Comparison of ENCODE assay signal across 23 mouse cellular contexts in genomic region chr6:28874053-28874452, GRCm38 (mm10). TPM values are rescaled to one million over a fixed set of nuclear protein-coding genes. Genes with fewer than 3 reads are reported as not detected.
DNase-seq lines count a peak whose midpoint lies in the region; ATAC-seq lines count a peak whose summit lies in the region.
"Had no signal": no experiment of that assay in that cellular context is flagged by ENCODE, and none has a peak within 500 bp of the region (broad histone marks: within the 10 kb centered on the region; RNA-seq: fewer than 3 reads in every experiment).

No protein-coding gene starts in this region.

- H3K4me2 ChIP-seq in forebrain, embryonic 14.5 days (ENCODE audit: low read length) = no peak overlapping the region
- H3K4me2 ChIP-seq in forebrain, embryonic 16.5 days (ENCODE audit: low read length) = no peak overlapping the region
- no peak overlapping the region for H3K4me2 ChIP-seq in kidney, embryonic 16.5 days (replicated peaks; ENCODE audit: low read depth, low read length)
- H3K4me2 ChIP-seq in midbrain, embryonic 11.5 days = no peak overlapping the region
- no peak overlapping the region for H3K4me2 ChIP-seq in midbrain, embryonic 16.5 days (ENCODE audit: low read length)
- H3K4me2 ChIP-seq in intestine, embryonic 16.5 days (ENCODE audit: low read depth, low read length) = no peak overlapping the region
- H3K4me2 ChIP-seq: heart, embryonic 15.5 days; hindbrain, embryonic 14.5 days; liver, embryonic 15.5 days; lung, embryonic 15.5 days; stomach, embryonic 15.5 days had no signal

- no peak overlapping the region for H3K4me3 ChIP-seq in forebrain, embryonic 14.5 days (ENCODE audit: low read depth, low read length)
- H3K4me3 ChIP-seq in forebrain, embryonic 16.5 days (replicated peaks; ENCODE audit: low read length) = no peak overlapping the region
- H3K4me3 ChIP-seq in kidney, embryonic 16.5 days (ENCODE audit: low read length) = no peak overlapping the region
- no peak overlapping the region for H3K4me3 ChIP-seq in midbrain, embryonic 11.5 days (ENCODE audit: low read depth, low read length)
- no peak overlapping the region for H3K4me3 ChIP-seq in midbrain, embryonic 16.5 days (ENCODE audit: low read depth, low read length)
- H3K4me3 ChIP-seq in intestine, embryonic 16.5 days (ENCODE audit: low read length) = no peak overlapping the region
- H3K4me3 ChIP-seq: heart, embryonic 15.5 days; limb, embryonic 10.5 days; liver, embryonic 15.5 days; lung, embryonic 15.5 days; stomach, embryonic 15.5 days had no signal

- no peaks in the 10 kb centered on the region for H3K9me3 ChIP-seq in forebrain, embryonic 14.5 days (replicated peaks; ENCODE audit: control insufficient read depth, low read length)
- no peaks in the 10 kb centered on the region for H3K9me3 ChIP-seq in forebrain, embryonic 16.5 days (ENCODE audit: control insufficient read depth, low read length)
- H3K9me3 ChIP-seq in kidney, embryonic 16.5 days (ENCODE audit: low read length) = no peaks in the 10 kb centered on the region
- no peaks in the 10 kb centered on the region for H3K9me3 ChIP-seq in midbrain, embryonic 11.5 days (ENCODE audit: control insufficient read depth, low read length)
- H3K9me3 ChIP-seq in midbrain, embryonic 16.5 days (replicated peaks; ENCODE audit: control insufficient read depth, low read length, poor library complexity, severe bottlenecking) = no peaks in the 10 kb centered on the region
- no peaks in the 10 kb centered on the region for H3K9me3 ChIP-seq in intestine, embryonic 16.5 days (ENCODE audit: control insufficient read depth, low read length)
- H3K9me3 ChIP-seq: heart, embryonic 15.5 days; limb, embryonic 10.5 days; liver, embryonic 15.5 days; lung, embryonic 15.5 days; stomach, embryonic 15.5 days had no signal

- 72% methylated on average over 11 of the region's 11 CpGs for WGBS in forebrain, embryonic 14.5 days
- 69% methylated on average over 11 of the region's 11 CpGs for WGBS in forebrain, embryonic 16.5 days
- WGBS in kidney, embryonic 16.5 days = 54% methylated on average over 11 of the region's 11 CpGs
- 74% methylated on average over 11 of the region's 11 CpGs for WGBS in midbrain, embryonic 11.5 days
- 65% methylated on average over 11 of the region's 11 CpGs for WGBS in midbrain, embryonic 16.5 days
- 70% methylated on average over 11 of the region's 11 CpGs for WGBS in intestine, embryonic 16.5 days

- 0 out of 2 replicates have a peak overlapping the region, but pooled peaks have one; percentile 17 for H3K9ac ChIP-seq in forebrain, embryonic 14.5 days (ENCODE audit: low read length)
- no peak overlapping the region for H3K9ac ChIP-seq in forebrain, embryonic 16.5 days (replicated peaks; ENCODE audit: low read depth, low read length)
- no peak overlapping the region for H3K9ac ChIP-seq in kidney, embryonic 16.5 days (replicated peaks; ENCODE audit: low read length)
- no peak overlapping the region for H3K9ac ChIP-seq in midbrain, embryonic 11.5 days (ENCODE audit: low read length)
- H3K9ac ChIP-seq in midbrain, embryonic 16.5 days (ENCODE audit: low read depth, low read length) = no peak overlapping the region
- H3K9ac ChIP-seq in intestine, embryonic 16.5 days (ENCODE audit: low read depth, low read length) = no peak overlapping the region
- H3K9ac ChIP-seq: forebrain, postnatal 0 days; heart, embryonic 15.5 days; hindbrain, embryonic 14.5 days; liver, embryonic 15.5 days; lung, embryonic 15.5 days; stomach, embryonic 15.5 days had no signal

- no peak overlapping the region for H3K27ac ChIP-seq in forebrain, embryonic 14.5 days (ENCODE audit: low read depth, low read length)
- H3K27ac ChIP-seq in forebrain, embryonic 16.5 days (ENCODE audit: low read length) = no peak overlapping the region
- H3K27ac ChIP-seq in kidney, embryonic 16.5 days (ENCODE audit: low read length) = no peak overlapping the region
- no peak overlapping the region for H3K27ac ChIP-seq in midbrain, embryonic 11.5 days (ENCODE audit: low read depth, low read length)
- H3K27ac ChIP-seq in midbrain, embryonic 16.5 days (ENCODE audit: low read length) = no peak overlapping the region; the same call in 1 of the 2 replicates
- no peak overlapping the region for H3K27ac ChIP-seq in intestine, embryonic 16.5 days (ENCODE audit: low read length)
- H3K27ac ChIP-seq: heart, embryonic 15.5 days; hindbrain, embryonic 14.5 days; limb, embryonic 10.5 days; liver, embryonic 15.5 days; lung, embryonic 15.5 days; stomach, embryonic 15.5 days had no signal

- no peaks in the 10 kb centered on the region for H3K27me3 ChIP-seq in forebrain, embryonic 14.5 days (replicated peaks; ENCODE audit: control insufficient read depth, insufficient read depth, low read length)
- no peaks in the 10 kb centered on the region for H3K27me3 ChIP-seq in forebrain, embryonic 16.5 days (replicated peaks; ENCODE audit: control insufficient read depth, insufficient read depth, low read length)
- H3K27me3 ChIP-seq in kidney, embryonic 16.5 days (ENCODE audit: insufficient read depth, low read length) = no peaks in the 10 kb centered on the region
- H3K27me3 ChIP-seq in midbrain, embryonic 11.5 days (ENCODE audit: control insufficient read depth, insufficient read depth, low read length) = no peaks in the 10 kb centered on the region
- H3K27me3 ChIP-seq in midbrain, embryonic 16.5 days (ENCODE audit: control insufficient read depth, insufficient read depth, low read depth, low read length) = no peaks in the 10 kb centered on the region
- H3K27me3 ChIP-seq in intestine, embryonic 16.5 days (replicated peaks; ENCODE audit: control insufficient read depth, insufficient read depth, low read length) = no peaks in the 10 kb centered on the region
- H3K27me3 ChIP-seq: heart, embryonic 15.5 days; liver, embryonic 15.5 days; lung, embryonic 15.5 days; stomach, embryonic 15.5 days had no signal

- no peaks in the 10 kb centered on the region for H3K36me3 ChIP-seq in forebrain, embryonic 14.5 days (ENCODE audit: control insufficient read depth, insufficient read depth, low read length)
- H3K36me3 ChIP-seq in forebrain, embryonic 16.5 days (ENCODE audit: control insufficient read depth, insufficient read depth) = no peaks in the 10 kb centered on the region
- H3K36me3 ChIP-seq in kidney, embryonic 16.5 days (ENCODE audit: insufficient read depth, low read length) = peaks cover 6% of the 10 kb centered on the region; the same call in 1 of the 2 replicates
- H3K36me3 ChIP-seq in midbrain, embryonic 11.5 days (ENCODE audit: control insufficient read depth, insufficient read depth, low read length) = no peaks in the 10 kb centered on the region
- no peaks in the 10 kb centered on the region for H3K36me3 ChIP-seq in midbrain, embryonic 16.5 days (ENCODE audit: control insufficient read depth, insufficient read depth, low read length)
- 0 out of 2 replicates have a peak, but pooled peaks cover 4% of the 10 kb centered on the region for H3K36me3 ChIP-seq in intestine, embryonic 16.5 days (ENCODE audit: control insufficient read depth, insufficient read depth, low read length)
- H3K36me3 ChIP-seq: heart, embryonic 15.5 days; stomach, embryonic 15.5 days had no signal

- peaks cover 34% of the 10 kb centered on the region for H3K4me1 ChIP-seq in forebrain, embryonic 14.5 days (ENCODE audit: control insufficient read depth, insufficient read depth, low read length)
- H3K4me1 ChIP-seq in forebrain, embryonic 16.5 days (replicated peaks; ENCODE audit: control insufficient read depth, insufficient read depth, low read length) = peaks cover 41% of the 10 kb centered on the region
- peaks cover 15% of the 10 kb centered on the region for H3K4me1 ChIP-seq in kidney, embryonic 16.5 days (ENCODE audit: insufficient read depth, low read length)
- H3K4me1 ChIP-seq in midbrain, embryonic 11.5 days (ENCODE audit: control insufficient read depth, insufficient read depth, low read length) = peaks cover 11% of the 10 kb centered on the region
- H3K4me1 ChIP-seq in midbrain, embryonic 16.5 days (ENCODE audit: control insufficient read depth, insufficient read depth, low read length) = peaks cover 24% of the 10 kb centered on the region
- H3K4me1 ChIP-seq in intestine, embryonic 16.5 days (ENCODE audit: control insufficient read depth, insufficient read depth, low read length) = peaks cover 17% of the 10 kb centered on the region
- H3K4me1 ChIP-seq: liver, embryonic 15.5 days had no signal

- ATAC-seq in forebrain, embryonic 14.5 days = no peak
- no peak for ATAC-seq in forebrain, embryonic 16.5 days
- ATAC-seq in kidney, embryonic 16.5 days (ENCODE audit: low FRiP score, low TSS enrichment) = peak; percentile 50; the same call in 1 of the 2 replicates
- ATAC-seq in midbrain, embryonic 11.5 days (ENCODE audit: low FRiP score) = no peak
- ATAC-seq in midbrain, embryonic 16.5 days = no peak
- ATAC-seq in intestine, embryonic 16.5 days = peak; percentile 29; the same call in 1 of the 2 replicates
- no peak for ATAC-seq in megakaryocyte, adult 5-6 weeks (ENCODE audit: poor library complexity, severe bottlenecking)
- ATAC-seq: forebrain, postnatal 0 days had no signal

- DNase-seq in forebrain, embryonic 14.5 days (ENCODE audit: low spot score) = no peak
- DNase-seq in kidney, postnatal 4 days = no peak
- peak; percentile 64 for DNase-seq in midbrain, embryonic 11.5 days (ENCODE audit: low spot score, missing footprints)
- DNase-seq: adrenal gland, postnatal 14 days; cerebellum, adult 8-10 months; cerebellum, postnatal 36 days; forebrain, postnatal 0 days; heart, postnatal 36 days; layer of hippocampus, adult 9-11 months; liver; lung, postnatal 36 days; right cerebral cortex, postnatal 4 days had no signal

RNA-seq across cellular contexts. Expression of gene Lrrc4, which starts 42.5 kb away (rescaled TPM):
- polyA plus RNA-seq in forebrain, embryonic 14.5 days (2014; fragmentation: Nextera tagmentation; extraction: Ambion mirVana) = 5.8 and 7.6 TPM in 2 replicates
- polyA plus RNA-seq in forebrain, embryonic 16.5 days (2015; fragmentation: Nextera tagmentation; extraction: Ambion mirVana) = 7.4 and 8.4 TPM in 2 replicates
- polyA plus RNA-seq in kidney, embryonic 16.5 days (2015; fragmentation: Nextera tagmentation; extraction: Ambion mirVana) = 1.6 TPM in 2 replicates
- 2.2 and 2.7 TPM in 2 replicates for polyA plus RNA-seq in midbrain, embryonic 11.5 days (2014; fragmentation: Nextera tagmentation; extraction: Ambion mirVana)
- 6.7 and 6.8 TPM in 2 replicates for polyA plus RNA-seq in midbrain, embryonic 16.5 days (2015; fragmentation: Nextera tagmentation; extraction: Ambion mirVana)
- polyA plus RNA-seq in intestine, embryonic 16.5 days (2015; fragmentation: Nextera tagmentation; extraction: Ambion mirVana) = 0.65 and 0.77 TPM in 2 replicates
- not detected in 2 replicates for total RNA-seq in megakaryocyte, adult 5-6 weeks (2015)
- 0.07 TPM in 1 of 2 replicates, not detected in the other for total RNA-seq in megakaryocyte, adult 5-6 weeks (2017)

Comparison
In these comparisons a context has a peak if more than half of its experiments do, and no peak if none do; other contexts are left out.
1. ATAC-seq: peak in kidney, embryonic 16.5 days (single experiment) and intestine, embryonic 16.5 days (single experiment); none in forebrain, embryonic 14.5 days (single experiment), forebrain, embryonic 16.5 days (single experiment), midbrain, embryonic 11.5 days (single experiment), midbrain, embryonic 16.5 days (single experiment) and megakaryocyte, adult 5-6 weeks (single experiment).